Mouse (Mus musculus): ENCODE data around the gene Kif12.

Gene Kif12

GRCm38 (mm10) chr4:63158961-63159592, 12.9 kb downstream of the Kif12 start:
- DNase-seq (ENCODE audit: extremely low read depth, low read depth), result no peak

DNA sequence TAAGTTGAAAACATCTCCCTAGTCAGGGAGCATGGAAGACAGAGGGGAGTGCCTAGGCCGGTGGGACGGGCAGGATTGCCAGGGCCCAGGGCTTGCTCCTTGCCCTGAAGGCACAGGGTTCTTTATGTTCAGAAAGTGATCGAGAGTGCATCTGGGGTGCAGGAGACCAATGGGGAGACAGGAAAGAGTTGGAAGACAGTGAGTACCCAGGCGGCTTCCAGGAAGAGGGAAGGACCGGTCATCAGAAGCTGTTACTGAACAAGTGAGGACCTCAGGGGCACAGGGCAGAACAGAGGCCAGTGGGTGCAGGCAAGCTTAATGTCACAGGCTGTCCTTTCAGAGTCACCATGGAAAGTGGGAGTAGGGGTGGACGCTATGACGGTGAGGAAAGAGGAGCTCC, 13.7 kb downstream of the Kif12 start:
- no peak for DNase-seq (ENCODE audit: extremely low read depth, low read depth)

- no peak for DNase-seq (ENCODE audit: extremely low read depth, low read depth)
Measured at GRCm38 (mm10) chr4:63156726-63157634, 15.0 kb downstream of the Kif12 start.

DNA sequence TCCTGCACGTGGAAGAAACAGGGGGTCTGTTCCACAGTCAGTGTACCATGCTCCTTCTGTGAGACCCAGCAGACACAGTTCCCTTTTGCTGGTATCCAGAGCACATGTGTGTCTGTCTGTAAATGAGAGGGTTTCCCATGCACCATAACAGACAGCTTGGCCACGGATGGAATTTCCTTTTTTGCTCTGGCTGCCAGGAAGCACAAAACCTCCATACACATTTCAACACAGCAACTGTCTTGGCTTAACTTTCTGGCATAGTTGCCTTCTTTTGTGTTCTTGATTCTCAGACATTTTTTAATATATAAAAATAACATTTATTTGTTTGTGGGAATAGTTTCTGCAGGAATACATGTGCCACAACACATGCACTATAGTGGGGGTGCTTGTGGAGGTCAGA, 16.3 kb downstream of the Kif12 start:
- no peak for DNase-seq (ENCODE audit: extremely low read depth, low read depth)

DNA sequence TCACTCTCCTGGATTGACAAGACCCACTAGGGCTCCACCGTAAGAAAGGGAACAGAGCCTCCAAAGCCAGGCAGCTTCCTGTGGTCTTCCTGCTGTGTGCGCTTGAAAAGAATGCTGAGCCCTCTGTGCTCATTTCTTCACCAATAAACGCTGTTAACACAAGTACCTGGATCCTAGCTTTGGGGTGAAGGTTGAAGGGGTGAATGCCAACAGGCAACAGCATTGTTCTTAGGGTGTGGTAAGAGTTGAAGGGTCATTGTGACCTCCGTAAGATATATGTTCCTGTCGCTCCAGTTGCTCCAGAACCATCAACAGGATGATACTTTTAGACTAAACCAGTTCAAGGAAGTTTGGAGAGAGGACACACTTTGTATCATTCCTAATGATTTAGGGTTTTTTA, 17.2 kb downstream of the Kif12 start, which contains the start of gene Ambp:
Ambp (minus strand) TSS at position 101 of the 400 bp plus-strand sequence.
- no peak for DNase-seq (ENCODE audit: extremely low read depth, low read depth)

- DNase-seq (ENCODE audit: extremely low read depth, low read depth), result no peak
Measured at GRCm38 (mm10) chr4:63154028-63154427, 17.9 kb downstream of the Kif12 start.

DNA sequence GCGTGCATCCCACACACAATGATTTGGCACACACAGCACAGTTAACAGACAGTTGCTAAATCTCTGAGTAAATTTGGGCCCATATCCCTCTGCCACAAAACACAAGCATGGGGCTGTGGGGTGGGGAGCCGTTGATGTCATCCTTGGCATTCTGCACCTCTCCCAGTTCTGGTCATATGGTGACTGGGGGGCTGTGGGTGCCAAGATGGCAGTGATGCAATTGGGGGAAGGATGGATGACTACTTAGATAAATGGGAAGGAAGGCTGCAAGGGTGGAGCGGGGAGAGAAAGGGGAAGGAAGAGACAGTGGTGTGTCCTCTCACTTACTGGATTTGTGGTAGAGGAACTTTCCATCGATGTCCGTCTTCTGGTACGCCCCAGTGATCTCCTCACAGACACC, 20.8 kb downstream of the Kif12 start:
- DNase-seq (ENCODE audit: extremely low read depth, low read depth), result no peak

DNA sequence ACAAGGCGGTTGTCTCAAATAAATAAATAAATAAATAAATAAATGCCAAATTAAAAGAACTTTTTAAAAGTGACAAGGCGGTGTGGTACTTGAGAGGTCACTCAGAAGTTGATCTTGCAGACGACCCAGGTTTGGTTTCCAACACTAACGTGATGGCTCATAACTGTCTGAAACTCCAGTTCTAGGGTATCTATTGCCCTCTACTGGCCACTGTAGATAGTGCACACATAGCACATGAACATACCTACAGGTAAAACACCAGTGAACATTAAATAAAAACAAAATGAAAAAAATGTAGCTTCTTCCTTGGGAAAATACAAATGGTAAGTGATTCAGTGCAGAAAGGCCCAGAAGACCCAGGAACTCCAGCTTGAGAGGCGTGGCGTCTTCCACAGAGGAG, 24.7 kb downstream of the Kif12 start:
- DNase-seq (ENCODE audit: extremely low read depth, low read depth), result no peak

GRCm38 (mm10) chr4:63129891-63130624, 41.9 kb downstream of the Kif12 start:
- no peak for DNase-seq (ENCODE audit: extremely low read depth, low read depth)

- DNase-seq (ENCODE audit: extremely low read depth, low read depth), result no peak
Measured at GRCm38 (mm10) chr4:63124861-63125466, 47.0 kb downstream of the Kif12 start.

DNA sequence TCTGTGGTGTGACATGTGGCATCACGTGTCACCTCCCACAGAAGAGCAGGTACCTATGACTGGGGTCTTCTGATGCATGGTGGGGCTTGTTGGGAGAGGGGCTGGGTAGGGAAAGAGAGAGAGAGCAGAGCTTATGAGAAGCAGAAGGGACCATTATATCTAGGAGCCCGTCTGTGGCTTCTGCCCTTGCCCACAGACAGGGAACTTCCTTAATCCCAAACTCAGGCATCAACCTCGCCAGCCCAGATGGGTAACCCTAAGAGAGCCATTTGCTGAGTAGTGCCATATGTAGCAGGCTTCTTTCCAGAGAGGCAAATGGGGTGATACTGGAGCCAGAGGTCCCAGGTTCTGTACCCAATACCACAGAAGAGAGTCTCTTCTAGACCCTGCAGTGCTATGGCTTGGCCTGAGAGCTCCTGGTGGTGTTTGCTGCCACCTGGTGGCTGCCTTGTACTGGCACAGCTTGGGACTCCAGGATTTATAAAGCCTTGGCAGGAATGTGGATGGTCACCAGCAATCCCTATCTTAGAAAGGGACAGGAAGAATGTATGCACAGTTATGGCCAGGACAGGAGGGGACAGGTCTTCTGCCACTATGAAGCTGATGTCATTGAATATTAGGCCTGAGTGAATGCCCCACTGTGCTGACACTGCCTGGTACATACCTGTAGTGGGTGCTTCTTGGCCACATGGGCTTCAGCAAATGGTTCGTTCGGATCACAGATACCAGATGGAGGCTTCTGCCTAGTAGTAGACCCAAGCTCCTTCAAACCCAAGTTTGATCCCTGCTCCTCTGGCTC, 53.1 kb downstream of the Kif12 start:
- DNase-seq (ENCODE audit: extremely low read depth, low read depth), result no peak

Data from MEL-GATA-1-ER (cell line).